Mouse (Mus musculus) neural tube, embryonic 13.5 days (tissue): Measurements from ENCODE around the gene Vtn. TPM values are rescaled to one million over a fixed set of nuclear protein-coding genes. Genes with fewer than 3 reads are reported as not detected.

Experiments used
- ATAC-seq: fragments of 200-750 bp; cut with Nextera tagmentation; 2 replicates; pipeline ENCODE4 v1.8.0; 2017; ENCODE audit warnings: low read depth, mild to moderate bottlenecking, moderate TSS enrichment, moderate library complexity
- H3K27ac ChIP-seq: fragments of 300-500 bp; sonication (generic); replicated peaks from 2 replicates; pipeline ENCODE4 v1.5.1; 2015; ENCODE audit warnings: moderate library complexity, mild to moderate bottlenecking, inconsistent platforms
- H3K27me3 ChIP-seq: fragments of 300-500 bp; sonication (generic); 2 replicates; pipeline ENCODE4 v1.6.1; 2015; ENCODE audit warnings: mild to moderate bottlenecking, inconsistent platforms
- H3K36me3 ChIP-seq: fragments of 300-500 bp; sonication (generic); 2 replicates; pipeline ENCODE4 v1.6.1; 2015; ENCODE audit warnings: mild to moderate bottlenecking, inconsistent platforms
- H3K4me1 ChIP-seq: fragments of 300-500 bp; sonication (generic); replicated peaks from 2 replicates; pipeline ENCODE4 v1.6.1; 2015; ENCODE audit warnings: inconsistent platforms
- H3K4me2 ChIP-seq: fragments of 300-500 bp; sonication (generic); 2 replicates; pipeline ENCODE4 v1.6.1; 2015; ENCODE audit warnings: inconsistent platforms, mild to moderate bottlenecking, moderate library complexity
- H3K4me3 ChIP-seq: fragments of 300-500 bp; sonication (generic); 2 replicates; pipeline ENCODE4 v1.5.1; 2015; ENCODE audit warnings: mild to moderate bottlenecking, inconsistent platforms
- H3K9ac ChIP-seq: fragments of 300-500 bp; sonication (generic); 2 replicates; pipeline ENCODE4 v1.6.1; 2015; ENCODE audit warnings: moderate library complexity, mild to moderate bottlenecking, inconsistent platforms
- H3K9me3 ChIP-seq: fragments of 300-500 bp; sonication (generic); 2 replicates; pipeline ENCODE4 v1.6.1; 2016; ENCODE audit warnings: inconsistent platforms
- WGBS: fragments of 180-500 bp; shearing (Covaris S2); methylation state at CpG from one replicate; pipeline ENCODE4 v1.1.7; 2015; 5-methylcytosine and 5-hydroxymethylcytosine counted together
- polyA plus RNA-seq: library from polyadenylated mRNA; unstranded; fragments of >200 nt; fragmentation: Nextera tagmentation; extraction: Ambion mirVana; gene quantifications from 2 replicates; pipeline ENCODE4 v1.2.1, GENCODE M21; 2015

Vtn gene
- polyA plus RNA-seq, 1 experiment from 2014 or later, result 197 TPM

DNA sequence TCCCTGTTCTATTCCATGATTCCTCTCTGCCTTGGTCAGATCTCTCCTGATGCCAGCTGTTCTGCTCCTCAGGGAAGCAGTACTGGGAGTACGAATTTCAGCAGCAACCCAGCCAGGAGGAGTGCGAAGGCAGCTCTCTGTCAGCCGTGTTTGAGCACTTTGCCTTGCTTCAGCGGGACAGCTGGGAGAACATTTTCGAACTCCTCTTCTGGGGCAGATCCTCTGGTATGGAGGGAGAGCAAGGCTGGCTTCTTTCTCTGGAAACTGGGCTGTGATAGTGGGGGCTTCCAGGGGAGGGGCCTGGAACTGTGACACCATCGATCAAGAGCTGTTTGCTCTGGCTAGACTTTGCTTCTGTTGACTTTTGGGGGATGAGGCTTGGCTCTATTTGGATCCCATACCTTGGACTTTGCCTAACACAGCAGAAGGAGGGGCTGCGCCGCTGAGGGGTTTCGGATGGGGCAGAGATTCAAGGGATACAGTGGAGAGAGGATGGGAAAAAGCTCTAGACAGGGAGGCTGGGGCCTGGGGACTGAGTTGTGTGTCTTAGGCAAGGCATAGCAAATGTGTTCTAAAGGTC is 1.8 kb downstream of the Vtn start:
- no peak for ATAC-seq
- peaks cover 21% of the 10 kb centered on the region for H3K4me1 ChIP-seq
- H3K9ac ChIP-seq, result peak overlapping the region; percentile 50; the same call in 1 of the 2 replicates
- peaks cover 8% of the 10 kb centered on the region for H3K36me3 ChIP-seq
- peak overlapping the region; percentile 31 for H3K4me2 ChIP-seq
- no peak overlapping the region for H3K27ac ChIP-seq
- WGBS, result 78% methylated on average over 9 of the region's 9 CpGs
- H3K4me3 ChIP-seq, result peak overlapping the region; percentile 21; the same call in 1 of the 2 replicates
- H3K27me3 ChIP-seq, result peaks cover 21% of the 10 kb centered on the region
- no peaks in the 10 kb centered on the region for H3K9me3 ChIP-seq

DNA sequence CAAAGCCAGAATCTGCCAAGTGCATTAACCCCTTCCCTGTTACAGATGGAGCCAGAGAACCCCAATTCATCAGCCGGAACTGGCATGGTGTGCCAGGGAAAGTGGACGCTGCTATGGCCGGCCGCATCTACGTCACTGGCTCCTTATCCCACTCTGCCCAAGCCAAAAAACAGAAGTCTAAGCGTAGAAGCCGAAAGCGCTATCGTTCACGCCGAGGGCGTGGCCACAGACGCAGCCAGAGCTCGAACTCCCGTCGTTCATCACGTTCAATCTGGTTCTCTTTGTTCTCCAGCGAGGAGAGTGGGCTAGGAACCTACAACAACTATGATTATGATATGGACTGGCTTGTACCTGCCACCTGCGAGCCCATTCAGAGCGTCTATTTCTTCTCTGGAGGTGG is 2.6 kb downstream of the Vtn start:
- no peak overlapping the region for H3K4me3 ChIP-seq
- peaks cover 17% of the 10 kb centered on the region for H3K27me3 ChIP-seq
- H3K9ac ChIP-seq, result 0 out of 2 replicates have a peak overlapping the region, but pooled peaks have one; percentile 31
- no peaks in the 10 kb centered on the region for H3K9me3 ChIP-seq
- no peak for ATAC-seq
- peaks cover 12% of the 10 kb centered on the region for H3K4me1 ChIP-seq
- 82% methylated on average over 20 of the region's 20 CpGs for WGBS
- H3K36me3 ChIP-seq, result peaks cover 15% of the 10 kb centered on the region
- H3K4me2 ChIP-seq, result no peak overlapping the region
- no peak overlapping the region for H3K27ac ChIP-seq

DNA sequence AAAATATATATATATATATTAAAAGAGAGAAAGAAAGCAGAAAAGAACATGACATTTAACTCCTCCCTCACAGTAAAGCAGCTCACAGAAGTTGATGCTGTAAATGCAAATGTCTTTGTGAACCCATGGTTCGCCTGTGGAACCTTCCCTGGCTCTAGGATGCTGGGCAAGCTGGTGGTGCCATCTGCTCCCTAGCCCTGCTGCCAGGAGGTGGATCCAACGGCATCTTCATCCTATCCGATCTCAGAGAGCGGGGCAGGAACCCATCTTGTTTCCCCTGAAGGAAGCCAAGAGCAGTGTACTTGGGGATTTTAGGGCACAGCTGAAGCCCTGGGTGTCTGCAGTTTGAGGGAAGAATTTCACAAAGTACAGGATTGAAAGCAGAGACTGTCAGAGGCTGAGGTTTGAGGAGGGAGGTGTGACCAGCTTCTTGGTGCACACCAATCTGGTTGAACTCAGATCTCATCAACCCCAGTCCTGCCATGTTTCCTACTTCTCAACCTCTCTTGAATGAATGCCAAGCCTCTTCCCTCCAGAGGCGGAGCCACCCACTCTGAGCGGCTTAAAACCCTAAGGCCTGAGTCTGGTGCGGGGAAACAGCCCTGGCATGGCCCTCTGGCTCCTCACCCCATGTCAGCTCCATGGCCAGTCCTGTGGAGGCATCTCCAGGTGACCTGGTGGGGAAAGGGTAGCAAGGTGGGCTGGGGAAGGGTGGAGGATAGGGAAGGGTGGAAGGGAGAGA is 4.2 kb downstream of the Vtn start, which contains the start of gene Sebox:
Sebox (plus strand) TSS at position 539 of the 742 bp plus-strand sequence.
- Histone ChIP-seq H3K36me3 (peaks cover 31% of the 10 kb centered on the region), H3K9ac (0 out of 2 replicates have a peak within 1 kb of the TSS, but pooled peaks have one; percentile 8), H3K4me2 (no peak within 1 kb of the TSS), H3K27me3 (peaks cover 17% of the 10 kb centered on the region), H3K9me3 (no peaks in the 10 kb centered on the region), H3K4me1 (peaks cover 4% of the 10 kb centered on the region), H3K4me3 (no peak within 1 kb of the TSS), H3K27ac (no peak within 1 kb of the TSS)
- WGBS, result 79% methylated on average over 7 of the region's 7 CpGs
- no peak for ATAC-seq

DNA sequence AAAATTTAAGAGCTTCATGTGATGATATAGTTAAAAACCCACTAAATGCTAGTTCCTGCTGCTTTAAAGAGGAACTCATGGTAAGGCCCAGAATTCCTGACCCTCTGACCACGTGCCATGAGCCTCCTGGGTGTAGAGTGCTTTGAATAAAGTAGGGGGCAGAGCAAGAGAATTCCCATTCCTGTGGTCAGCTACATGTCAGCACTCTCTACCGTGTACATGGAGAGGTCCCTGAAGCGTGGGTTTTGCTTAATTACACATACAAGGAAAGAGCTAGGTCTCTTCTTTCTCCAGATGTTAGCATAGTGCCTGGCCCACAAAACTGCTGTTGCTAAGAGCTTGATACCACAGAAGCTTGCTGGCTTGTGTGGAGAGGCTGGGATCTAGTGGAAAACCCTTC is 6.5 kb downstream of the Vtn start:
- Histone ChIP-seq H3K27me3 (peaks cover 3% of the 10 kb centered on the region), H3K4me1 (no peaks in the 10 kb centered on the region), H3K36me3 (peaks cover 49% of the 10 kb centered on the region), H3K4me3 (no peak overlapping the region), H3K4me2 (no peak overlapping the region), H3K9ac (no peak overlapping the region), H3K9me3 (no peaks in the 10 kb centered on the region), H3K27ac (no peak overlapping the region)
- 86% methylated on average over 3 of the region's 3 CpGs for WGBS
- no peak for ATAC-seq

DNA sequence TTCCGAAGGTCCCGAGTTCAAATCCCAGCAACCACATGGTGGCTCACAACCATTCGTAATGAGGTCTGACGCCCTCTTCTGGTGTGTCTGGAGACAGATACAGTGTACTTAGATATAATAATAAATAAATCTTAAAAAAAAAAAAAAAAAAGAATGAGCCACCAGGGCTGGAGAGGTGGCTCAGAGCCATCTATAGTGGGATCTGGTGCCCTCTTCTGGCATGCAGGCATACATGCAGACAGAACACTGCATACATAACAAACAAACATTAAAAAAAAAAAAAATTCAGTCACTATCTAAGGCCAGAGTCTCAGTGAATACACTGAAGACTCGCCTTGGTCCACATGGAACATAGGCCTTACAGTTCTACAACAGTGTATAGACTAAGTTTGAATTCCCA is 10.3 kb downstream of the Vtn start:
- 77% methylated on average over 5 of the region's 5 CpGs for WGBS
- Histone ChIP-seq H3K36me3 (peaks cover 53% of the 10 kb centered on the region), H3K4me3 (no peak overlapping the region), H3K9me3 (no peaks in the 10 kb centered on the region), H3K4me1 (peaks cover 26% of the 10 kb centered on the region), H3K27ac (no peak overlapping the region), H3K4me2 (no peak overlapping the region), H3K27me3 (no peaks in the 10 kb centered on the region), H3K9ac (no peak overlapping the region)
- no peak for ATAC-seq

DNA sequence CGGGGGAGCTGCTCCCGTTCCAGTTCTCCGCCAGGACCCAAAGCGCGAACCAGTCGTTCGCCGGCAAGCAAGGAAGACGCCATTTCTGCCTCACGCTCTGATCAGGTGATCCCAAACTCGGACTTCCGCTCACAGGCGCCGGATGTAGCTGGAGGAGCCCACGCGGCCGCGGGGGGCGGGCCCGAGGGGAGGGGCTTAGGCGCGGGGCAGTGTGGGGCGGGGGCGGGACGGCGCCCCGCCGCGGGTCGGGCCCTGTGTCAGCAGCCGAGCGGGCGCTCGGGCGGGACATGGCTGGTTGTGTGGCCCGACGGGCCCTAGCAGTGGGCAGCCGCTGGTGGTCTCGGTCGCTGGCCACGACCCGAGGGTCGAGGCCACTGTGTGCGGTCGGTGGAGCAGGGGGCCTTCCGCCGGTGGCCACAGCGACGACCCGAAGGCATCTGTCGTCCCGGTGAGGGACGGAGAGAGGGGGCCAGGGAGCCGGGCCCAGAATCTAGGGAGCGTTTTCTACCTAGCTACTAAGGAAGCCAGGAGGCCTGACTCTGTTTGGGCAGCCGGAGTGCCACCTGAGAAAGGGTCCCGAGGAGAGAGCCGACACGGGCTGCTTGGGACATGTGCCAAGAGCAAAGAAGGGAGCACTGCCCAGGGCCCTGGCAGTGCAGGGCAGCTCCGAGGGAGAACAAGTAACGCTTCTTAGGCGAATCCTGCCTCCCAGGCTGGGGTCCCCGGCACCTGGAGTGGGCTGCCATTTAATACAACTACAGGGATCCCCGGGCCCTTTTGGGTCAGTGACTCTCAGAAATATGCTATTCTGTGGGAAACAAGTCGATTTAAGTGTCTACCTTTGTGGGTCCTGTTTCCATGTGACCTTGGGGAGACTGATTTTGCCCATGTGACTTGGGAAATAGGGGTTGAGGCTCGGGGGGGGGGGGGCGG is 13.4 kb downstream of the Vtn start, which contains the start of the genes Tmem199 and Poldip2:
Tmem199 (minus strand) TSS at position 148 of the 933 bp plus-strand sequence.
Poldip2 (plus strand) TSS at position 169 of the 933 bp plus-strand sequence.
- H3K9ac ChIP-seq, result peak within 1 kb of the TSS; percentile 98
- H3K4me3 ChIP-seq, result peak within 1 kb of the TSS; percentile 95
- WGBS, result under 1% methylated on average over 66 of the region's 67 CpGs
- no peaks in the 10 kb centered on the region for H3K27me3 ChIP-seq
- ATAC-seq, result peak; percentile 96
- H3K4me1 ChIP-seq, result peaks cover 28% of the 10 kb centered on the region
- H3K4me2 ChIP-seq, result peak within 1 kb of the TSS; percentile 94
- H3K36me3 ChIP-seq, result peaks cover 58% of the 10 kb centered on the region
- H3K27ac ChIP-seq, result peak within 1 kb of the TSS; percentile 89
- H3K9me3 ChIP-seq, result no peaks in the 10 kb centered on the region

DNA sequence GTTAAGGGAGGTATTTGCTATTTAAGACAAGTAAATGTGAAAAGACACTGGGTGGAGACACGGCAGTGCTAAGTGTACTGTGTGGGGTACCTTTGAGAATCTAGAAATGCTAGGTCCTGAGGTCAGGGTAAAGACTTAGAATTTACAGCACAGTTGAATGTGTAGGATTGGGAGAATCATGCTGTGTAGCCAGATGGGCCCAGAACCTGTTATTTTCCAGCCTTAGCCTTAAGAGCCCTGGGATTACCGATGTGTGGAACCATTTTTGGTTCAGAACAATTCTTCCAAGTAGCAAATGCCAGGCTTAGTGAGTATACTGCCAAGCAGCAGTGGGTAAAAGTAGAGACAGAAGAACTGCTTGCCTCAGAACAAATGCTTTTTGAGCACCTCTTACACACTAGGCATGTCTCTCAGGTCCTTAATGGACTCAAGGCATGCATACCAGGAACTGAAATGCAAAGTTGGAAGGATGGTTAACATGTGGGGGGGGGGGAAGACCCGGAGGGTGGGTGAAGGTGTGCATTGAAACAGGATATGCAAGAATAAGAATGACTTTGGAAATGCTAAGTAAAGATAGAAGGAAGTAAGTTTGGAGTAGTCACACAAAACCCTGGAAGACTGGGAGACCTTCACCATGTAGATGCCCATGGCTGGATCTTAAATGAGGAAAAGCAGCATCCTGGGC is 14.4 kb downstream of the Vtn start:
- peak overlapping the region; percentile 95 for H3K4me3 ChIP-seq
- 76% methylated on average over 3 of the region's 3 CpGs for WGBS
- H3K9me3 ChIP-seq, result no peaks in the 10 kb centered on the region
- H3K9ac ChIP-seq, result peak overlapping the region; percentile 98
- ATAC-seq, result no peak
- no peaks in the 10 kb centered on the region for H3K27me3 ChIP-seq
- peaks cover 28% of the 10 kb centered on the region for H3K4me1 ChIP-seq
- H3K4me2 ChIP-seq, result peak overlapping the region; percentile 94
- H3K36me3 ChIP-seq, result peaks cover 58% of the 10 kb centered on the region
- H3K27ac ChIP-seq, result no peak overlapping the region

DNA sequence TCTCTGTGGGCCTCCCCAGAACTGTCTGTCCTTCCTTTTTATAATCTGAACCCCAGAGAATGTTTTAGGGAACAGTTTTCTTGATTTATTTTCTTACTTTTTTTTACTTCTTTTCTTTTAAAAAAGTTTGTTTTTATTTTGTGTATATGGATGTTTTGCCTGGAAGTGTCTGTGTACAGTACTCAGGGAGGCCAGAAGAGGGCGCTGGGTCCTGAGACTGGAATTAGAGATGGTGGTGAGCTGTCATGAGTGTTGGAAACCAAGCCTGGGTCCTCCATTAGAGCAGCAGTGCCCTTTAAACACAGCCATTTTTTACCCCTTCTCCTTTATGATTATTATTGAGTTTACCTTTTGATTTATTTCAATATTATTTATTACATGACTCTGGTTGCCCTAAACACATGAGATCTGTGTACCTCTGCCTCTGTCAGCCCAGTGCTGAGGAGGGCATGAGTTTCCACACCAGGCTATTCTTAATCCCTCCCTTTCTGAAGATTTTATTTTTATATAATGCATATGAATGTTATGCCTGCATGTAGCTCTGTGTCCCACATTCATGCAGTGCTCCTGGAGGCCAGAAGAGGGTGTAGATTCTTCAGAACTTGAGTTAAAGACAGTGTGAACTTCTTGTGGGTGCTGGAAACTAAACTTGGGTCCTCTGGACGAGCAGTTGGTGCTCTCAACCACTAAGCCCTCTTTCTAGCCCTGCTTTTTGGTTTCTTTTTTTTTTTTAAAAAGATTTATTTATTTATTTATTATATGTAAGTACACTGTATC is 16.8 kb downstream of the Vtn start:
- Histone ChIP-seq H3K4me2 (no peak overlapping the region), H3K27me3 (no peaks in the 10 kb centered on the region), H3K36me3 (peaks cover 67% of the 10 kb centered on the region), H3K27ac (no peak overlapping the region), H3K9ac (no peak overlapping the region), H3K4me1 (peaks cover 26% of the 10 kb centered on the region), H3K9me3 (no peaks in the 10 kb centered on the region), H3K4me3 (no peak overlapping the region)
- ATAC-seq, result no peak
- 65% methylated on average over 2 of the region's 2 CpGs for WGBS

DNA sequence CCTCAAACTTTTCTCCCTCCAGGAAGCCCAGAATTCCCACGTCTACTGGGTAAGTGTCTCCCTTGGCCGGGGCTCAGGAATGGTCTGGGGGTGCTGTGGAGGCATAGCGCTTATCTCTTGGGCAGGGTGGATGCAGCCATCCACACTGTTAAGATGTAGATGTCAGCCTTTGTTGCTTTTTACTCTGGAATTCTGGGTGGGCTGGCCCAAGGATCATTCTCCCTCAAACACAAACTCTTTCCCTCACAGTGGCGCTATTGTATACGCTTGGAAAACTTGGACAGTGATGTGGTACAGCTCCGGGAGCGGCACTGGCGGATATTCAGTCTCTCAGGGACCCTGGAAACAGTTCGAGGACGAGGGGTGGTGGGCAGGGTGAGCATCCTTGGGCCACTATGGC is 20.0 kb downstream of the Vtn start:
- 86% methylated on average over 10 of the region's 10 CpGs for WGBS
- no peaks in the 10 kb centered on the region for H3K9me3 ChIP-seq

DNA sequence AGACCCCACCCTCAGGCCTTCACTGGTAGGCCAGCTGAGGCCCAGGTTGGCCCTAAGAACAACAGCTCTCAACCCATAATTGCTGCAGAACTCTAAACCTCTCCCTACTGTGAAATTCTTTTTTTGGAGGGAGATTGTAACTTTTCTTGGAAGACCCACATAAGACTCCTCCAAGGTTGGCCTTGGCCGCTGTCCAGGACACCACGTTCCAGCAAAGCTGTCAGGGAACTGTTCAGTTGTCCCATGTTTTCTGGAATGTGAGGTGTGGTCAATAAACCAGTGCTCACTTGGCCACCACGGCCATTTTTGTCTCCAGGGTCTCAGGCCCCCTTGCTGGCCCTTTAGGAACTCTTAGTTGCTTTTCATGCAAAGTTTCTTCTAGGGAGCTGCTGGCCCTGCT is 23.0 kb downstream of the Vtn start:
- Histone ChIP-seq H3K4me3 (no peak overlapping the region), H3K9ac (no peak overlapping the region), H3K27ac (0 out of 2 replicates have a peak overlapping the region, but pooled peaks have one; percentile 23), H3K27me3 (no peaks in the 10 kb centered on the region), H3K4me2 (no peak overlapping the region), H3K9me3 (no peaks in the 10 kb centered on the region), H3K36me3 (peaks cover 97% of the 10 kb centered on the region), H3K4me1 (peaks cover 4% of the 10 kb centered on the region; the same call in 1 of the 2 replicates)
- no peak for ATAC-seq
- WGBS, result 92% methylated on average over 3 of the region's 3 CpGs

More for the DNA sequence above, 20.0 kb downstream of the Vtn start:
- Histone ChIP-seq H3K36me3 (peaks cover 97% of the 10 kb centered on the region), H3K9ac (no peak overlapping the region), H3K4me1 (peaks cover 4% of the 10 kb centered on the region; the same call in 1 of the 2 replicates), H3K27ac (no peak overlapping the region), H3K4me3 (no peak overlapping the region), H3K27me3 (no peaks in the 10 kb centered on the region), H3K4me2 (no peak overlapping the region)
- no peak for ATAC-seq
